Mouse (Mus musculus): ENCODE measurements at regions not wholly inside any gene's neighbourhood (a gene's known extent, or its start where the extent isn't known, plus 50 kb on each side); places are given as distances from the start of the nearest gene placed in this dataset.

GRCm38 (mm10) chr4:84211311-84211875, 463.7 kb downstream of the Bnc2 start:
- TF ChIP-seq CTCF (IDR thresholded peaks at IDR 0.05; ENCODE audit: insufficient read depth, low read length), result no peak
- no peak for TF ChIP-seq POLR2A (IDR thresholded peaks at IDR 0.05; ENCODE audit: borderline replicate concordance, extremely low read depth, low read depth, low read length)
